Mouse (Mus musculus): Measurements from ENCODE around the gene Gatad1. TPM values are rescaled to one million over a fixed set of nuclear protein-coding genes. Genes with fewer than 3 reads are reported as not detected.

Gene Gatad1
- polyA plus RNA-seq, 1 experiment from 2014 or later: 43.2 TPM

DNA sequence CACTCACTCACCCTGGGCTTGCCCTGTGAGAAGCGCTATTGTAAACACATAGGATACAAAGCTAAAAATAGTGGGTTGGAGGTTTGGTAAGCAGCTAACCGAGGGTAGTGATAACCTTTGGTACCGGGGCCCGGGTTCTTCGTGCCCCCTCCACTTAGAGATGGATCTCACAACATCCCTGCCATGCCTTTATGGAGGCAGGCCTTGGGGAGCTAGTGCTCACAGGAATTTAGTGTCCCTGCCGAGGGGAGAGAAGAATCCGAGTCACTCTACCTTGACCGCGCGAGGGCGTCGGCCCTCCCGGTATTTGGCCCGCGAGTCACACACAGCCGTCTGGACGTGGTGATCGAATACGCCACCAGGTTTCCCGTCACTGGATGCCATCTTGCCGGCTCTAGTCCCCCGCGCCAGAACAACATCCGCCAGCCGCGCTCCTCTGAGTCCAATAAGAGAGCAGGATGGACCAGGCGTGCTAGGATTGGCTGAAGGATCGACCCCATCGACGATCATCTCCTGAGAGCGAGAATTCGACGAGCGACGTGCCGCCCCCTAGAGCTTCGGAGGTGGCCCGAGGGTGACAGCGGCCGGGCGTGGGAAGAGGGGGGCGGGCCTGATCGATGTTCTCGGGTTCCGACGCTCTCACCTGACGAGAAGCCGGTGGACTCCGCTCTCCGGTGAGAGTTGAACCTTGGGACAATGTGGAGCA is 61.1 kb downstream of the Gatad1 start, which contains the start of gene Pex1:
TSS of gene Pex1 (plus strand) at position 374 of the 706 bp plus-strand sequence.
- WGBS (ENCODE audit: insufficient replicate concordance): under 1% methylated on average over 50 of the region's 50 CpGs
- H3K4me1 ChIP-seq: peaks cover 25% of the 10 kb centered on the region
- peak; percentile 98 for ATAC-seq
- peak within 1 kb of the TSS; percentile 78 for H3K4me3 ChIP-seq
- no peaks in the 10 kb centered on the region for H3K9me3 ChIP-seq (replicated peaks)
- peak within 1 kb of the TSS; percentile 75 for H3K4me2 ChIP-seq
- peak within 1 kb of the TSS; percentile 74 for H3K9ac ChIP-seq
- peak within 1 kb of the TSS; percentile 63 for H3K27ac ChIP-seq
- H3K27me3 ChIP-seq (replicated peaks): no peaks in the 10 kb centered on the region
- peaks cover 27% of the 10 kb centered on the region for H3K36me3 ChIP-seq

Small RNAs within 50 kb of the gene (microRNA-seq; reads per million reads assigned to microRNA genes)
- gene Gm22926: not detected
- gene Gm26238: not detected

Other genes with a start within 250 kb of the Gatad1 start
- gene Fam133b, start 113.4 kb downstream of the Gatad1 start, polyA plus RNA-seq (2016; fragmentation: Nextera tagmentation; extraction: Ambion mirVana): 16.1 and 17.4 TPM in 2 replicates
- 1.6 and 1.9 TPM in 2 replicates for gene 1700109H08Rik, start 85.6 kb downstream of the Gatad1 start, polyA plus RNA-seq (2016; fragmentation: Nextera tagmentation; extraction: Ambion mirVana)
- 6.9 and 7.3 TPM in 2 replicates for gene Pex1, start 61.1 kb downstream of the Gatad1 start, polyA plus RNA-seq (2016; fragmentation: Nextera tagmentation; extraction: Ambion mirVana)
- 8.4 and 9.0 TPM in 2 replicates for gene Rbm48, start 60.6 kb downstream of the Gatad1 start, polyA plus RNA-seq (2016; fragmentation: Nextera tagmentation; extraction: Ambion mirVana)
- not detected in 2 replicates for gene Tmbim7, start 6.0 kb downstream of the Gatad1 start, polyA plus RNA-seq (2016; fragmentation: Nextera tagmentation; extraction: Ambion mirVana)
- 9.8 and 10.0 TPM in 2 replicates for gene Ankib1, start 145.7 kb upstream of the Gatad1 start, polyA plus RNA-seq (2016; fragmentation: Nextera tagmentation; extraction: Ambion mirVana)
- 31.8 and 33.3 TPM in 2 replicates for gene Krit1, start 146.0 kb upstream of the Gatad1 start, polyA plus RNA-seq (2016; fragmentation: Nextera tagmentation; extraction: Ambion mirVana)
- 0.05 TPM in 1 of 2 replicates, not detected in the other for gene Lrrd1, start 188.0 kb upstream of the Gatad1 start, polyA plus RNA-seq (2016; fragmentation: Nextera tagmentation; extraction: Ambion mirVana)
- 6.8 and 7.6 TPM in 2 replicates for gene Mterf1a, start 236.7 kb upstream of the Gatad1 start, polyA plus RNA-seq (2016; fragmentation: Nextera tagmentation; extraction: Ambion mirVana)

All from liver, embryonic 12.5 days (tissue).